Mouse (Mus musculus): ENCODE data around the gene Purb.
"Not testable (repeated sequence)": the region's sequence is repeated elsewhere in the genome, so short reads cannot be mapped to it uniquely, and the experiment has no call there.

Gene Purb

GRCm38 (mm10) chr11:6444077-6444853 is 31.5 kb downstream of the Purb start, which contains the start of gene H2afv:
Gene H2afv, minus strand, starts transcription at chr11:6444443.
- DNase-seq (ENCODE audit: low read depth) = peak; percentile 99

GRCm38 (mm10) chr11:6443727-6444076 is 32.0 kb downstream of the Purb start:
- no peak for DNase-seq (ENCODE audit: low read depth)

- DNase-seq (ENCODE audit: low read depth) = no peak
These were observed 32.6 kb downstream of the Purb start for GRCm38 (mm10) chr11:6443102-6443501.

DNA sequence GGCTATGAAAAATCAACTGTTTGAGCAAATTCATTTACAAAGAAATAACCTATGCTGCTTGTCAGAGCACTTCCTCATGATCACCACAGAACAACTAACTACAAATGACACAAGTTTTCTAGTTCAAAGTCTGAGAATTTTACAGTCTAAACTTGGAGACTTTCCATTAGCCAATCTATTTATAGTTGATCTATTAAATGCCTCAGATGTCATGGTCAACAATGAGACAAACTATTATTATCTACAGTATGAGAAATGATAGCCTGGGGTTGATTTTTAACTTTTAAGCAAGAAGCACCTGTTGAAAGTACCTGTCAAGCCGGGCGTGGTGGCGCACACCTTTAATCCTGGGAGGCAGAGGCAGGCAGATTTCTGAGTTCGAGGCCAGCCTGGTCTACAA is 33.2 kb downstream of the Purb start:
- no peak for DNase-seq (ENCODE audit: low read depth)

- DNase-seq (ENCODE audit: low read depth) = no peak
These were observed 35.5 kb downstream of the Purb start for GRCm38 (mm10) chr11:6440171-6440570.

DNA sequence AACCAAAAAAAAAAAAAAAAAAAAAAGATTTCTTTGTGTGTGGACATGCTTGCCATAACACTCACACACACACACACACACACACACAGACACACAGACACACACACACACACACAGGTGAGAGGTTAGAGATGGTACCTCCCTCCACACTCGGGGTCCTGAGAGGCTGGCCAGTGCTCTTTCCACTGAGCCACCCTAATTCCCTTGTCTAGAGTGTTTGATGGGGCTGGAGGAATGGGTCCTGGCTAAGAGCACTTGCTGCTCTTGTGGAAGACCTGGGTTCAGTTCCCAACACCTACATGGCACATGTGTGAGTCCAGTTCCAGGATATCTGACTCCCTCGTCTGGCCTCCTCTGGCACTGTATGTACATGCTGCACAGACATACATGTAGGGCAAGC is 38.0 kb downstream of the Purb start:
- no peak for DNase-seq (ENCODE audit: low read depth)

DNA sequence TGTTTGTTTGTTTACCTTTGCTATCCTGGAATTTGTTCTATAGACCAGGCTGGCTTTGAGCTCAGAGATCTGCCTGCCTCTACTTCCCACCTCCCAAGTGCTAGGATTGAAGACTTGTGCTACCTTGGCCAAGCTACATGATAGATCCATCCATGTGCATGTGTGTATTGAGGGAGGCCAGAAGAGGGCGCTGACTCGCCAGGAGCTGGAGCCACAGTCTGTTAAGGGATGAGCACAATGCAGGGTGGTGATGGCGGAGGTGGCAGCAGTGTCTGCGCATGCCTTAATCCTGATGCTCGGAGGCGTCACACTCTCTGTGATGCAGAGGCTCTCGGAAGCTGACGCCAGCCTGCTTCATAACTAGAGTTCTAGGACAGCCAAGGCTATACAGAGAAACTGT is 39.3 kb downstream of the Purb start:
- DNase-seq (ENCODE audit: low read depth) = no peak

- no peak for DNase-seq (ENCODE audit: low read depth)
These were observed 45.5 kb downstream of the Purb start for GRCm38 (mm10) chr11:6430186-6430585.

GRCm38 (mm10) chr11:6420722-6421350 is 54.9 kb downstream of the Purb start:
- DNase-seq (ENCODE audit: low read depth) = no peak

- DNase-seq (ENCODE audit: low read depth) = peak; percentile 7
These were observed 55.4 kb downstream of the Purb start for GRCm38 (mm10) chr11:6420283-6420703.

DNA sequence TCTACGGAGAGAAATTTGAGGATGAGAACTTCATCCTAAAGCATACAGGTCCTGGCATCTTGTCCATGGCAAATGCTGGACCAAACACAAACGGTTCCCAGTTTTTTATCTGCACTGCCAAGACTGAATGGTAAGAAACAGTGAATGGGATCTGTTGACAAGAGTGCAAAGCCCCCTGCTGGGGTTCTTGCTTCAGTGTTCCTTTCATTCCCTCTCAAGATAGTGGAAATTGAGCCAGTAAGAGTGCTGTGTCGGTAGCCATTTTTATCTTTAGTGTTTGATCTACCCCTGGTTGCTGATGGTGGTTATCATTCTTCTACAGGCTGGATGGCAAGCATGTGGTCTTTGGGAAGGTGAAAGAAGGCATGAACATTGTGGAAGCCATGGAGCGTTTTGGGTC is 56.6 kb downstream of the Purb start:
- not testable (repeated sequence) for DNase-seq (ENCODE audit: low read depth)

DNA sequence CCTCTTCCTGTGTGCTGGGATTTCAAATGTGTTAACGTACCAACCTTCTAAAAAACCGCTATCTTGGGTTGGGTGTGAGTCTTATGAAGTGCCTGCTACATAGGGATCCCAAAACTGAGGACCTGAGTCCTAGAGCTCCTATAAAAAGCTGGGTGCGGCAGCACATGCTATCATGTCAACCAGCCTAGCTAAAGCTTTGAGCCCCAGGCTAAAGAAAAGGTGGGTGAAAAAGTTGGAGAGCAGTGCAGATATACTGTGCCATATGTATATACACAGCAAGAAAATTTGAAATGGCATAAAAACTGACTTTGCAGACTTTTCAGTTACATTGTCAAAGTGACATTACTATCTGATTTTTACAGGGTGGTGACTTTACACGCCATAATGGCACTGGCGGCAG is 57.0 kb downstream of the Purb start:
- DNase-seq (ENCODE audit: low read depth) = no peak
